Mouse (Mus musculus) right cerebral cortex, postnatal 25 days (tissue): ENCODE measurements around the gene Tctn3.
A peak's percentile ranks its signal among the peaks of the same experiment; 100 is the strongest.

Source experiments
- DNase-seq: peaks from one replicate; pipeline ENCODE4 v3.0.0; 2022

Gene Tctn3

DNA sequence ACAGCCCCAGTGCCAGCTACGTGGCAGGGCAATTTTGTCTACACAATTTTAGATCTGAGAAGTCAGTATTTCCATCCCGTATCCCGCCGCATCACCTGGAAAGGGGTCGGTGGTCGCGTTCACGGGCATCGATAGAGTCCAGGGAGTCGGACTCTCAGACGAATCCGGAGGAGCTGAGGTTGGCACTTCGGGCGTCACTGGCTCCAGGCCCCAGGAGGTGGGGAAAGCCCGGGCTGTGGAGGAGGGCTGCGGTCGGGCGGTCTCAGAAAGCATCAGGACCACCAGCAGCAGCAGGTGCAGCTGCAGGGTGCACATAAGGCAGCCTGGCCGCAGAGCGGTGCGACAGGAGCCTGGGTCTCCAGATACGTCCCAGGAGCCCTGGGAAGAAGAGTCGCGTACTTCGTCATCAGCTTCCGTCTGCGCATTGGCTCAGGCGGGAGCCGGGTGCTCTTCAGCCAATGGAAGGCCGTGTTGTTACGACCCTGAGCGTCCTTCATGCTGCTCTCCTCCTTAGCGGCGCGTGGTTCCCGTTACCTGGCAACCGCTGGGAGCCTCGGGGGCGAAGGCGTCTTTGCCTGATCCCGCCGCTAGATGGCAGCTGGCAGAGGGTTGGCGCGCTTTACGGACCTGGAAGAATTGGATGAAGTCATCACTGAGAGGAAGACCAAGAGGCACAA, at the start of gene Tctn3, which contains the start of gene Entpd1:
TSS of gene Tctn3 (minus strand) at position 404 of the 677 bp plus-strand sequence.
TSS of gene Entpd1 (plus strand) at position 537 of the 677 bp plus-strand sequence.
- DNase-seq, result peak; percentile 96

DNA sequence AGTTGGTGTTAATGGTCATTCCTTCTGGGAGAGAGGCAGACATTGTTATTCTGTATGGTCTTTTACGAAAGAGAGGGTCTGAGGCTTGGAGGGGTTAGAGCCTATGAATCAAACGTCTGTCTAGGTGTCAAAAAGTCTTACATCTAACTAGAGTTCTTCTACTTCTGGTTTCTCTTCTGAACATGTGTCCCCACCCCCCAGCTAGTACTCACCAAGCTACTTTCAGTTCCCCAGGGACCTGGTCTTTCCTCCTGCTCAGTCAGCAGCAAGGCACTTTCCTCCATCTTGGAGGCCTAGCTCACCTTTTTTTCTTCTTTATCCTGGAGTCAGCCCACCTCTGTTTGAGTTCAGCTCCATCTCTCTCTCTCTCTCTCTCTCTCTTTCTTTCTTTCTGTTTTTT, 49.1 kb upstream of the Tctn3 start:
- no peak for DNase-seq

- DNase-seq, result no peak
Observed at GRCm38 (mm10) chr19:40660510-40660909, 48.5 kb upstream of the Tctn3 start.

DNA sequence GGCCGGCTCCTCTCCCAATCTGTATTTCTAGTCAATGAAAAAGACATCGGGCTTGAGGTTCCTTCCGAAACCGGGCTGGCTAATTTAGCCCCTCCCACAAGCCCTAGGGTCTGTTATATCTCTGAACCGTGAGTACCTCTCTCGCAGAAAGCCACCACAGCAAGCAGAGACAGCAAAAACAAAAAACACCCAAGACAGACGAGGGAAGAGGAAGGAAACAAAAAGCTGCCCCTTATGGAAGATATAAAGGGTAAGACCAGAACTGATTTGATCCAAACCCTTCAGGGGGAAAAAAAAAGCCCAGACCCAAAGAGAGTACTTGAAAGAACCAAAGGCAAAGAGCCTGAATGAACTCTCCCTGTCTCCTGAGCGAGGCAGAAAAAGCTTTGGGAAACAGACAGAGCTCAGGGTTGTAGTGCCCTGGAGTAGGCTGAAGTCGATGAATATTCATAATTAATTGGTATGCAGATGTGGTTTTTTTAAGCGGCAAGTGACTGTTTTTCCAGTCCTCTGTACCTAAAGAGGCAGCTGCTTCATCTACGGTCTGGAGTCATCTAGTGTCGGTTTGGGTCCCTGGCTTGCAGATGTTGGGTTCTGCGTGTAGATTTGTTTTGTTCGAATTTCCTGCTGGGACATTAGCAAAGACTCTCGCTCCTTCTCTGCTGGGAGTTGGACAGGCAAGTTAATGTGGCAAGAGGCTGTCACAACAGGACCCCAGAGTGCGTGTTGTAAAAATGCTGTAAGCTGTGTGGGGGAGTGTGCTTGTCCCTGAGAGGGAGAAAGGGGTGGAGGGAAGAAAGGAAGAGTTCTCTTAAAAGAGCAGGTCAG, 47.8 kb upstream of the Tctn3 start:
- DNase-seq, result no peak

- DNase-seq, result no peak
Observed at GRCm38 (mm10) chr19:40658935-40659334, 46.9 kb upstream of the Tctn3 start.

DNA sequence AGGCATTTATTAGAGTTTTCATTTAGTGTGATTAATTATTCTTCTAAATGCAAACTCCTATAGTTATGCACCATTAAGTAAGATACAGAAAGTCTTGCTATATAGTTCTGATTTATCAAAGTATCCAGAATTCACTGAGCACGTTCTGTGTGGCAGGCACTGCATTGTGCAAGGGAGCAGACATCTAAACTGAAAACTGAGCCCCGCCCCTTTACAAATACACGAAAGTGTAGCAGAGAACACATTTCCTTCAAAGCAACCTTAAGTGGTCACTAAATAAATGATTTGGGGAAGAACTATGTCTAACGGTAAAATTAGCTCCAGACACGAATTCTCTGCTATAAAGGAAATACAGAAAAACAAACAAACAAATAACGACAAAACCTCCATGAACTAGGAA, 46.2 kb upstream of the Tctn3 start:
- DNase-seq, result no peak

DNA sequence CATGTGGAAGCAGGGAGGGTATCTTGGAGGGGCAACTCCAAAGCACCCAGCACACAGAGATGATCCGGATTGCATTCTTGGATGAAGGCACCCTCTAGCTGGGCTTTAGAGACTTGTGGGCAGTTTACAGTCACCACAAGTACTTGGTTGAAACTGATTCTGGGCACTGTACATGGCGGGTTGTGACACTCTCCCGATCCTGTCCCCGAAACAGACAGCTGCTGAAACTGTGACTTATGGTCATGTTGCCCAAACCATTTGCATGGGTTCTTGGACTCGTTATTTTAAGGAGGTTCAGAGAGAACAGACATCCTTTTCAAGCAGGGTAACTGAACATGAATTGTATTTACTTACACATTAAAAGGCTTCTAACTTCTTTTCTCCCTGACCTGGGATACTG, 44.2 kb upstream of the Tctn3 start:
- DNase-seq, result no peak

GRCm38 (mm10) chr19:40650090-40650489, 38.1 kb upstream of the Tctn3 start:
- no peak for DNase-seq

DNA sequence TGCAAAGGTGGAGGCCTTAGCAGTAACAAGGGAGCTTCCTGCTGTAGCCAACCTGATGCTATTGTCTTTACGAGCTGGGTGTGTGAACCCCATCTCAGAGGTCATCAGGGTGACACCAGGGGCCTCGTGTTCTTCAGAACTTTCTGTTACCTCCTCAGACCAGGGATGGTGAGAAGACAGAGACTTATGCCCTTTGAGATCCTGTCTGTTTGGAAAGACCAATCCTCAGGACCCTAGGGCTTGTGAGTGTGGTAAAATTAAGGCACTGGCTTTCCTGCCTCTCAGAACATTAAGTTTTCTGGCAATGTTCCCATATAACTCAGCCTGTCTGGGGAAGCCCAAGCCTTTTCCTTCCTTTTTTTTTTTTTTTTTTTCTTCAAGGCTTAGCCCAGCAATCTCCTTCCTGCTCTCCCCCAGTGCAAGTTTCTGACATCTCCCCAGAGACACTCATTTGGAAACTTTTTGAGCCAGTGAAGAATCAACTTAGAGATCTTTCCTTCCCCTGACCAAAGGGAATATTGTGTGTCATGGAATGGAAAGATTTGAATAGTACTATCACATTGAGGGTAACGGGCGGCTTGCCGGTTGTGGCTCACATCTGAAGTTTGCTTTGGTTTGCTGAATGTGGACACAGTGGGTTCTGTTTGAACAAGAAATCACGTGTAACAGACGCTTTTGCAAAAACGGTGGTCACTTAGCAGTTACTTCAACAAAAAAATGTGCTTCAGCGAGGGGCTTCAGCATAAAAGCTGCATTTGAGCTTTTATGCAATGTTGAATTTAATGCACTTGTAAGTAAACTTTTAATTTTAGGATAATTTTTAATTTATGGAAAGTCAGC, 35.5 kb upstream of the Tctn3 start:
- no peak for DNase-seq

DNA sequence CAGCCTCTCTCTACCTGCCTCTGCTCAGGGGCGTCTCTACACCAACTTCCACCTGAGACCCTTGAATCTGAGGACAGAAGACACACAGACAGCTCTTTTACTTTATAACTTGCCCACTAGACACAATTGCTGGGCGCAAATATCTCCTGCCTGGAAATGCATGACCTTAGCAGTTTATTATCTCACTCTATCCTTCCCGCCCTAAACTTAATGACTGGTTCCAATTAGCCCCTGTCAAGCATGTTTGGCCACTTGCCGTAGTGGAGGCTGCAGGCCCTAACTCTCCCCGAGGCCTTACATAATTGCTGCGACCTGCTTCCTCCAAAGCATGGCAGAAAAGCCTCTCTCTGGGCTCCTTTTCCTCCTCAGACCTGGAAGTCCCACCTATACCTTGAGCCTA, 34.3 kb upstream of the Tctn3 start:
- DNase-seq, result no peak

GRCm38 (mm10) chr19:40643846-40644245, 31.8 kb upstream of the Tctn3 start:
- DNase-seq, result no peak

DNA sequence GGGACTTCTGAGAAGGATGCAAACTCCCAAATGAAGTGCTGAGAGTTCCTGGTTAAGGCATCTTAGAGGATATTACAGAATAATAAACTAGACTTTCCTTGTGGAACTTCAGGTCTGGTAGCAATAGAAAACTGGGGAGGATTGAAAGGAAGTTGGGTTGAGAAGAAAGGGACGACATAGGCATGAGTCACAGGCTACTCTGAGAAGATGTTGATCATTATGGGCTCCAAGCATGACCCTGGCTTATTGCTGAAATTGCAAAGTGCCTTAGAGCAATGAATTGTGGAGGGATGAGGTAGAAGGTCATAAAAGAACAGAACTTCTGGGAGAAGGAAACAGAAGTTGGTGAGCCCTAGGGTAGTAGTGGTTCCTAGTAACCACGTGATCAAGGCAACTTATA, 28.8 kb upstream of the Tctn3 start:
- no peak for DNase-seq

GRCm38 (mm10) chr19:40639729-40640304, 27.8 kb upstream of the Tctn3 start:
- DNase-seq, result no peak

GRCm38 (mm10) chr19:40638582-40638981, 26.5 kb upstream of the Tctn3 start:
- no peak for DNase-seq

DNA sequence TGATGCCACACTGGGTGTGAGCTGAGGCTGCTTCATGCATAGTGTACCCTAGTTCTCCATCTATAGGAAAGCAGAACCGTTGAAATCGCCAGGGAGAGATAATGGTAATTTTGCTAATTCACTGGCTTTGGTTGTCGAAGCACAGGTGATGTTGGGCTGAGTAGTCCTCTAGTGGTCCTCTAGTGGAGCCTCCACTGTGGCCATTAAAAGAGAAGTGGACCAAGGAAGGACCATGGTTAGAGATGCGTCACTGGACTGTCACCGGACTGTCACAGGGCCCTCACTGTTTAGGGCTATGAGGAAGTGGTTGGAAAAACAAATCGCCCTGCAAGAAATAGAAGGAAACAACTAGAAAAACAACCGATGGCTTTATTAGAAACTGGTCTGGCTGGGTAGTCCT, 25.6 kb upstream of the Tctn3 start:
- DNase-seq, result no peak

DNA sequence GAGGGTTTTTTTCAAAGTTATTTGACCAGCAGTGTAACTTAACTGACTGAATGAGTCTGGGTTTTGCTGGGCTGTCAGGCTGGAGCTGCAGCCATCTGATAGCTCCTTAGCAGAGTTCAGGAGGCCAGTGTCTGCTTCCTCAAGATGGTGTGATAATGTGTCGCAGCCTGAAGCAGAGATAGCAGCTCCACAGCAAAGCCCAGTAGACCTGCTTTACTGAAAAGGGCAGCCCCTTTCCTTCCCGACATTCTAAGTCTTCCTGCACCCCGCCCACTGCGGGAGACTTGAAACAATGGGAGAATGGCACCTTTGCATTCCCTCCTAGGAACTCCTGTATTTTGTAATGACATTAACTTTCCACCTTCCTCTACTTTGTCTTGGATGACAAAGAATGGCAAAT, 25.1 kb upstream of the Tctn3 start:
- DNase-seq, result no peak

GRCm38 (mm10) chr19:40633144-40633543, 21.1 kb upstream of the Tctn3 start:
- DNase-seq, result no peak

GRCm38 (mm10) chr19:40632668-40633067, 20.6 kb upstream of the Tctn3 start:
- DNase-seq, result no peak

DNA sequence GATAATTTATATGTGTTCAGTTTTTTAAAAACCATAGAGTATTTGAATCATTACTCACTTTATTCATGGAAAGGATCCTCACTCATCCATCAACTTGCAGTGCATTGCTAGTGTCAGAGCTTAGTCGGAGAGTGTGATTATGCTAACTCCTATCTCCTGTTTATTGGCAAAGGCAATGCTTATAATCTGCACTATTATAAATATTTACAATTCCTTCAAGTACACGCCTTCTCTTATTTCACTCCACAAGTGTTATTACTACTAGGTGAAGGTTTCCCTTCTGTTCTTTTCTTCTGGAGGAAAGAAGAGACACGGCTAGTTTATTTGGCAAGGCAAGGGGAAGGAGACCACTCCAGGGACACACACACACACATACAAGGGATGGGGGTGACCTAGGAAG, 20.2 kb upstream of the Tctn3 start:
- no peak for DNase-seq

DNA sequence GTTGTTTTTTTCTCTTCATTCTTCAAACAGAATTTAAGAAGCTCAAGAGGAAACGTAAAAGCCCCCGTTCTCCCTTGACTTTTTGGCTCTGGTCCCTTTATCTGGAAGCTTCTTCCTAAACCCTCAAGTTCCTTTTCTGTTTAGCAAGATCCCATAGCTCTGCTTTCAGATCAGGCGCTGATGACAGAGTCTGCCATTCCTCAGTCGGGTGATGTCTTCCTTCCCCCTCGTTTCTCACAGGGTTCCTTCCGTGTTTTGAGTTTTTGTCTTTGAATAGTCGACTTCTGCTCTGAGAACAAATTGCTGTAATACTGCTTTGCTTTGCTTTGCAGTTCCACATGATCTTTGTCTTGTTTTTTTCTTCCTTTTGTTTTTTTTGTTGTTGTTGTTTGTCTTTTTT, 18.6 kb upstream of the Tctn3 start:
- DNase-seq, result peak; percentile 18

GRCm38 (mm10) chr19:40630096-40630495, 18.1 kb upstream of the Tctn3 start:
- DNase-seq, result peak; percentile 61

DNA sequence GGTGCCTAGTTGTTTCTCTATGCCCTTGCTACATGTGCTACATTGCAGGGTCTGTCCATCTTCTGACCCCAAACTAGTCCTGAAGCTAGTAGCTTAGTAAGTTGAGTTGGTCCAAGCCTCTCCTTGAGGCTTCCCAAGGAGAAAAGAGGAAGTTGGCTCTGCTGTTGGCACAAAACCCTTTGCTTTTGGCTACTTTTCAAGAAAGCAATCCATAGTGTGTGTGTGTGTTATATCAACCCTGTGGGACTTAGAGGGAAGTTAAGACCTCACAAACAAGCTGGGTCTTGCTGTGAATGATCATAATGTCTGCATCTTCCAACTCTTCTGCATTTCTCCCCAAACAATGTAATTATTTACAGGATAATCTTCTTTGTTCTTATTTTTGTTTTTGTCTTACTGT, 16.9 kb upstream of the Tctn3 start:
- DNase-seq, result no peak

DNA sequence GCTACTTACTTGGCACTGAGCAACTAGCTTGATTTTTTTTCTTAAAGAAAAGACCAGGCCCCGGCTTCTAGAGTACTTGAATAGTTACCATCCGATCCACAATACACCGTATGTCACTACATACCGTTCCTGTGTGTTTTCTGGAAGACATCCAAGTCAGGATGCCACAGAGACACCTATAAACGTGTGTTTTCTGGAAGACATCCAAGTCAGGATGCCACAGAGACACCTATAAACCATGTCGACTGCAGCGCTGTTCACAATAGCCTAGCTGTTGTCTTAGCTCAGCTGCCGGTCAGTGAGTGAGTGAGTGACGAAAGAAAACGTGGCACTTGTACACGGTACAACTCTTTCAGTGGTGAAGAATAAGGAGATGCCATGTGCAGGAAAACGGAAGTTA, 13.9 kb upstream of the Tctn3 start:
- DNase-seq, result no peak
